Mouse (Mus musculus) stomach, postnatal 0 days (tissue): ENCODE data around the gene Timp3. TPM values are rescaled to one million over a fixed set of nuclear protein-coding genes. Genes with fewer than 3 reads are reported as not detected.

Experiments used
- ATAC-seq: fragments of 200-750 bp; cut with Nextera tagmentation; 2 replicates; pipeline ENCODE4 v1.8.0; 2017; ENCODE audit not compliant: low FRiP score, low TSS enrichment
- DNase-seq: peaks from one replicate; pipeline ENCODE4 v3.0.0-alpha.2; 2016; ENCODE audit warnings: low spot score
- H3K27ac ChIP-seq: fragments of 300-500 bp; sonication (generic); replicated peaks from 2 replicates; pipeline ENCODE4 v1.5.1; 2014; ENCODE audit warnings: mild to moderate bottlenecking, control low read depth
- H3K27me3 ChIP-seq: fragments of 300-500 bp; sonication (generic); 2 replicates; pipeline ENCODE4 v1.6.1; 2014; ENCODE audit warnings: low read length; ENCODE audit not compliant: control insufficient read depth, insufficient read depth
- H3K36me3 ChIP-seq: fragments of 300-500 bp; sonication (generic); 2 replicates; pipeline ENCODE4 v1.6.1; 2014; ENCODE audit warnings: low read length, mixed read lengths; ENCODE audit not compliant: control insufficient read depth, insufficient read depth
- H3K4me1 ChIP-seq: fragments of 300-500 bp; sonication (generic); replicated peaks from 2 replicates; pipeline ENCODE4 v1.6.1; 2014; ENCODE audit warnings: antibody characterized with exemption; ENCODE audit not compliant: control insufficient read depth, insufficient read depth
- H3K4me2 ChIP-seq: fragments of 300-500 bp; sonication (generic); replicated peaks from 2 replicates; pipeline ENCODE4 v1.6.1; 2014; ENCODE audit warnings: low read depth, mild to moderate bottlenecking, control low read depth, moderate library complexity
- H3K4me3 ChIP-seq: fragments of 300-500 bp; sonication (generic); 2 replicates; pipeline ENCODE4 v1.5.1; 2014; ENCODE audit warnings: low read depth, low read length, control low read depth
- H3K9ac ChIP-seq: fragments of 300-500 bp; sonication (generic); 2 replicates; pipeline ENCODE4 v1.6.1; 2014; ENCODE audit warnings: mild to moderate bottlenecking, low read length, control low read depth, mixed read lengths
- H3K9me3 ChIP-seq: fragments of 300-500 bp; sonication (generic); 2 replicates; pipeline ENCODE4 v1.6.1; 2016; ENCODE audit warnings: low read length; ENCODE audit not compliant: control insufficient read depth
- CTCF ChIP-seq: IDR thresholded peaks from 2 replicates; pipeline ENCODE4 v1.5.1; 2016; ENCODE audit warnings: antibody characterized with exemption, low read depth, mild to moderate bottlenecking, moderate library complexity
- EP300 ChIP-seq: optimal IDR thresholded peaks from 2 replicates; pipeline ENCODE3; 2016; ENCODE audit warnings: antibody characterized with exemption
- WGBS: fragments of 180-500 bp; shearing (Covaris S2); extraction: QIAGEN DNeasy Blood & Tissue Kit; methylation state at CpG from one replicate; pipeline ENCODE4 v1.1.7; 2014; 5-methylcytosine and 5-hydroxymethylcytosine counted together
- polyA plus RNA-seq: library from polyadenylated mRNA; unstranded; fragments of >200 nt; fragmentation: Nextera tagmentation; extraction: Ambion mirVana; gene quantifications from 2 replicates; pipeline ENCODE4 v1.2.1, GENCODE M21; 2015

The Timp3 gene
- polyA plus RNA-seq, 1 experiment from 2014 or later, result 33.0 TPM

- no peak for ATAC-seq
- H3K4me3 ChIP-seq, result no peak overlapping the region
- DNase-seq, result no peak
These were observed 35.6 kb upstream of the Timp3 start for GRCm38 (mm10) chr10:86264618-86265017.

GRCm38 (mm10) chr10:86270254-86270653 is 29.9 kb upstream of the Timp3 start:
- 31% methylated on average over 3 of the region's 3 CpGs for WGBS
- ATAC-seq, result no peak

More at GRCm38 (mm10) chr10:86264618-86265017, 35.6 kb upstream of the Timp3 start:
- Histone ChIP-seq H3K36me3 (no peaks in the 10 kb centered on the region), H3K9ac (no peak overlapping the region), H3K9me3 (no peaks in the 10 kb centered on the region), H3K27ac (no peak overlapping the region), H3K4me1 (no peaks in the 10 kb centered on the region), H3K27me3 (no peaks in the 10 kb centered on the region), H3K4me2 (no peak overlapping the region)
- 72% methylated on average over 9 of the region's 9 CpGs for WGBS
- no peak for TF ChIP-seq CTCF

GRCm38 (mm10) chr10:86272826-86273225 is 27.3 kb upstream of the Timp3 start:
- Histone ChIP-seq H3K27me3 (no peaks in the 10 kb centered on the region), H3K4me2 (no peak overlapping the region), H3K4me1 (no peaks in the 10 kb centered on the region), H3K4me3 (no peak overlapping the region), H3K36me3 (no peaks in the 10 kb centered on the region), H3K27ac (no peak overlapping the region), H3K9ac (no peak overlapping the region), H3K9me3 (no peaks in the 10 kb centered on the region)
- DNase-seq, result no peak
- ATAC-seq, result no peak
- WGBS, result 87% methylated on average over 3 of the region's 3 CpGs
- TF ChIP-seq EP300 (no peak), CTCF (no peak)

More at GRCm38 (mm10) chr10:86270254-86270653, 29.9 kb upstream of the Timp3 start:
- H3K27me3 ChIP-seq, result no peaks in the 10 kb centered on the region
- H3K27ac ChIP-seq, result no peak overlapping the region
- H3K9me3 ChIP-seq, result no peaks in the 10 kb centered on the region
- no peak overlapping the region for H3K4me2 ChIP-seq
- H3K4me1 ChIP-seq, result no peaks in the 10 kb centered on the region
- H3K4me3 ChIP-seq, result no peak overlapping the region
- no peak for DNase-seq
- no peak for TF ChIP-seq CTCF
- TF ChIP-seq EP300, result no peak
- no peaks in the 10 kb centered on the region for H3K36me3 ChIP-seq
- H3K9ac ChIP-seq, result no peak overlapping the region

DNA sequence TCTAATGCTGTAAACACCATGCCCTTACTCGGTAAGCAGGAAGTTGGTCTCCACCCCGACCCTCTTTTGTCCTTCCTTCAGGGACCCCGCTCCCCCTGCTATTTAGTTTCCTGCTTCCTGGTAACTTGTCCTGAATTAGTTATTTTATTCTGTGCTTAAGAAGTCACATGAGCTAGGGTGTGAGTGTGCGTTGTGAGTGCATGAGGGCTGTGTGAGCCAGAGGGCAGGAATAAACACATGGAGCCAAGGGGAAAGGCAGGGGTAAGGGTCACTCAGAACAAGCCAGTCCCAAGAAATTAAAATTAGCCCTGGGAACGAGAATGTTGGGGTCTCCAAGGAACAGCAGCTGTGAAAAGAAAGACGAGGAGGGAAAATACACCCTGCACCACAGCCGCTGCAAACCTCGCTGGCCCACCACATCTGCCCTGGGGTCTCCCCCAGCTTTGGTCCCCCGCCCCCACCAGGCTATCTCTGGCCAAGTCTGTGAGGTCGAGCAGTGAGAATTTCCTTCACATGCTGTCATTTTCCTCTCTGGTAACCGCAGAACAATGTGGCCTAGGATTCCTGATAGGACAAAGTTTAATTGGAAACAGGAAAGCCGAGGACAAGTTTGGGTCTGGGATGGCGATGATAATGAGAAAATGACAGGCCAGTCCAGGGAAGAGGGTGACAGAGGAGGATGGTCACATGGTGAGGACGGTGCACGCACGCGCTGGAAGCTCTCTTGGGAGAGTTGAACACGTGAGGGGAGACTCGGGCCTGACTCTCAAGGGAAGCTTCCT is 26.6 kb upstream of the Timp3 start:
- WGBS, result 61% methylated on average over 19 of the region's 19 CpGs
- TF ChIP-seq CTCF (no peak), EP300 (no peak)
- 0 out of 2 replicates have a peak, but pooled peaks have one; percentile 18 for ATAC-seq
- no peaks in the 10 kb centered on the region for H3K27me3 ChIP-seq
- no peak overlapping the region for H3K4me3 ChIP-seq
- no peaks in the 10 kb centered on the region for H3K36me3 ChIP-seq
- H3K4me2 ChIP-seq, result no peak overlapping the region
- no peak for DNase-seq
- H3K27ac ChIP-seq, result no peak overlapping the region
- H3K4me1 ChIP-seq, result no peaks in the 10 kb centered on the region
- no peaks in the 10 kb centered on the region for H3K9me3 ChIP-seq
- no peak overlapping the region for H3K9ac ChIP-seq

- TF ChIP-seq CTCF, result no peak
- Histone ChIP-seq H3K27me3 (no peaks in the 10 kb centered on the region), H3K36me3 (no peaks in the 10 kb centered on the region), H3K4me3 (no peak overlapping the region), H3K4me2 (no peak overlapping the region), H3K4me1 (no peaks in the 10 kb centered on the region), H3K9me3 (no peaks in the 10 kb centered on the region), H3K9ac (no peak overlapping the region), H3K27ac (no peak overlapping the region)
- ATAC-seq, result no peak
- DNase-seq, result no peak
- 86% methylated on average over 5 of the region's 5 CpGs for WGBS
These were observed 24.6 kb upstream of the Timp3 start for GRCm38 (mm10) chr10:86275585-86275984.

DNA sequence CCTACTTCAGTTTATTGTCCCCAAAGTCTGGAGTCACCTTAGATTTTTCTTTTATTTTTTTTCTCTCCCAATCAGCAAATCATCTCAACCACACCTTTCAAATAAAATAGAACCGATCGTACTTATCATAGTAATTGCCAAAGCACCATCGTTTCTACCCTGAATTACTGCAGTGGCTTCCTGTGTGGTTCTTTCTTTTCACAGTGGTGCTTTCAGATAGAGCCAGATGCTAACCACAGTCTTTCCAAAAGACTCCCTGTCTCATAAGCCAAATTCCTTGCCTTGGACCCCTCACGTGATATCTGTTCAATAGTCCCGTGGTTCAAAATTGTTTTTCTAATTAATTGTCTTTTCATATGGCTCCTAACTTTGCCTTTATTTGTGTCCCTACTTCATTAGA is 22.8 kb upstream of the Timp3 start:
- H3K9me3 ChIP-seq, result no peaks in the 10 kb centered on the region
- no peaks in the 10 kb centered on the region for H3K4me1 ChIP-seq
- TF ChIP-seq EP300, result no peak
- no peak for TF ChIP-seq CTCF
- DNase-seq (no peak), ATAC-seq (no peak)
- H3K9ac ChIP-seq, result no peak overlapping the region
- no peak overlapping the region for H3K4me2 ChIP-seq
- H3K36me3 ChIP-seq, result no peaks in the 10 kb centered on the region
- no peak overlapping the region for H3K27ac ChIP-seq
- no peaks in the 10 kb centered on the region for H3K27me3 ChIP-seq
- no peak overlapping the region for H3K4me3 ChIP-seq
- WGBS, result 78% methylated on average over 5 of the region's 5 CpGs
